Mouse (Mus musculus) bone marrow, adult 2 months (tissue): ENCODE measurements around the gene Hspd1. TPM values are rescaled to one million over a fixed set of nuclear protein-coding genes. Genes with fewer than 3 reads are reported as not detected.

Experiments
- H3K27ac ChIP-seq: fragments of 200-500 bp; 2 replicates; pipeline ENCODE4 v1.5.1; 2012; ENCODE audit warnings: low read depth, mild to moderate bottlenecking, control low read depth, inconsistent platforms, low read length; ENCODE audit not compliant: control insufficient read depth, poor library complexity, insufficient read depth
- H3K4me1 ChIP-seq: fragments of 200-500 bp; 2 replicates; pipeline ENCODE4 v1.6.1; 2011; ENCODE audit warnings: low read length; ENCODE audit not compliant: control insufficient read depth, insufficient read depth
- H3K4me3 ChIP-seq: fragments of 200-500 bp; replicated peaks from 2 replicates; pipeline ENCODE3; 2011; ENCODE audit warnings: mild to moderate bottlenecking, low read depth, low read length, control low read depth; ENCODE audit not compliant: control insufficient read depth
- CTCF ChIP-seq: fragments of 200-500 bp; IDR thresholded peaks from 2 replicates; pipeline ENCODE4 v1.5.1; 2011; ENCODE audit warnings: low read length, control low read depth; ENCODE audit not compliant: control insufficient read depth, insufficient read depth
- POLR2A ChIP-seq: fragments of 200-500 bp; IDR thresholded peaks from 2 replicates; pipeline ENCODE4 v1.6.1; 2011; ENCODE audit warnings: low read depth, mild to moderate bottlenecking, control low read depth, low read length, borderline replicate concordance; ENCODE audit not compliant: control insufficient read depth
- WGBS: fragments of 180-500 bp; shearing (Covaris S2); methylation state at CpG from one replicate; pipeline ENCODE4 v1.1.7; 2018; 5-methylcytosine and 5-hydroxymethylcytosine counted together
- polyA plus RNA-seq: library from polyadenylated mRNA; stranded (reverse); fragments of >200 nt; gene quantifications from 2 replicates; pipeline ENCODE4 v1.2.4, GENCODE M21; 2011; ENCODE audit warnings: low replicate concordance; ENCODE audit not compliant: missing spikeins, insufficient read depth, insufficient read length

The Hspd1 gene
- polyA plus RNA-seq, 1 experiment = 131 TPM

DNA sequence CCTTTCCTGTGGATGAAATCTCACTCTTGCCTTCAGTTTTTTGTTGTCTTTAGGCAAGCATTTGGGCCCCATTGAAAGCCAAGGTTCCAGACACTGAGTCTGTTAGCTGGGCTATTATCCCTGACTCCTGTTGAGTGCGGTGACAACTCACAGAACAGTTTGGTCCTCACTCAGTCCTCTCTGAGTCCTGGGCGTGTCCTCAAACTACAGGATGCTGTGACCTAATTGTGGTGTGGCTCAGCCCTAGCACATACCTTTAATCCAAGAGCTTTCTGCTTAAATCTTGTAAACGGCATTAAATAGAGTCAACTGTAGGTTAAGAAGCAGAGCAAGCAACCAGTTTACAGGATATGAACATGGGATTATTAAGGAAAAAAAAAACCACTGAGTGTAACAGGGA, 44.9 kb downstream of the Hspd1 start:
- TF ChIP-seq CTCF (no peak), POLR2A (no peak)

DNA sequence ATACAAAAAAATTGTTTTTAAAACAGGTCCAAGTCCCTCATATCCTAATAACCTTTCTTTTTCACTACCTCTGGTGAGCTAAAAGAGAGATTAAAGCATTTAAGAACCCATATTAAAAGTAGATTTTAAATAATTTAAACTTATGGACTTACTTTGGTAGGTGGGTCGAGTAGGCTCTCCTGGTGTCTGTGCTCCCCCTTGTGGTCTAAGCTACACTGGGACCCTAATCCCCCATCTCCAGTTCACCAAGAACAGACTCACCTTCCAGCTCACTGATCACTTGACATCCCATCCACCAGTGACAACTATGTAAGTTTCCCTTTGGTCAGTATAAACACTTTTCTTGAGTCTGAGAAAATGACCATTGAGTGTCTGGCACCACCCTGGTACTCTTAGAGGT, 45.8 kb downstream of the Hspd1 start:
- TF ChIP-seq CTCF (peak; percentile 41; the same call in 1 of the 2 replicates), POLR2A (no peak)
- 64% methylated on average over 1 of the region's 1 CpGs for WGBS

More for the DNA sequence above, 44.9 kb downstream of the Hspd1 start:
- Histone ChIP-seq H3K27ac (no peak overlapping the region), H3K4me1 (no peaks in the 10 kb centered on the region), H3K4me3 (no peak overlapping the region)
- WGBS = 73% methylated on average over 3 of the region's 3 CpGs

DNA sequence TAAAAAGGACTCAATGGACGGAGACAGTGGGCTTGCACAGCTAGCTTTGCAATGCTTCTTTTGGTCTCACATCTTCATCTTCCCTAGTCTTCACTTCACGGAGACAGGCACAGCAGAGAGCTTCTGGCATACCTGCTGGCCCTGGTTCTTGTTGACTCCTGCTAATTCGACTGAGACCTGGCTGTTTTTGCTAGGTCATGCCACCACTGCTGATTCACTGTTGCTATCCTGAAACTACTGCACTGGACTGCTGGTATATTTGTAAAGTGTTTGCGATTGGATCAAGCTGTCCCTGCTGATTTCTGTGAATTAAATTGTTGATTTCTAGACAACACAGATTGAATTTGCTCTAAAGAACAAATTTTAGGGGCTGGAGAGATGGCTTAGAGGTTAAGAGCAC, 46.4 kb downstream of the Hspd1 start:
- H3K4me3 ChIP-seq = no peak overlapping the region
- TF ChIP-seq CTCF (no peak), POLR2A (no peak)
- 79% methylated on average over 4 of the region's 4 CpGs for WGBS

More for the DNA sequence above, 45.8 kb downstream of the Hspd1 start:
- Histone ChIP-seq H3K4me1 (no peaks in the 10 kb centered on the region), H3K27ac (no peak overlapping the region), H3K4me3 (no peak overlapping the region)

DNA sequence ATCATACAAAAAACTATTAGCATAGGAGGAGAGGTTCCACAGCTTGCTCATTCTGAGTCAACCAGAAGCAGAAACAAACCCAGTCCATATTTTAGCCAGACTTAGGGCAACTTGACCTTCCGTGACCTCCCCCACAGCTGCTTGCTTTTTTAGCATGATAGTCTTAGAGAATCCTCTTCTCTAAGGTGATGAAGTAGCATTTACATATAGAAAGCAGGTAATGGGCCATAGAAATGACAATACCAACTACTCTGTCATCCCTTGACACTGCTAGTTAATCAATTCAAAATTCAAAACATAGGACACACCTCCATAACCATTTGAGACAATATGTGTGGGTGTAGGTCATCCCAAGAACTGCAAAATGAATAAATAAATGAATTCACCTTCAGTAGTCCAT, 48.1 kb downstream of the Hspd1 start:
- no peak overlapping the region for H3K27ac ChIP-seq
- H3K4me1 ChIP-seq = no peaks in the 10 kb centered on the region
- no peak for TF ChIP-seq CTCF
- no peak for TF ChIP-seq POLR2A
- H3K4me3 ChIP-seq = no peak overlapping the region
- WGBS = 91% methylated on average over 1 of the region's 1 CpGs

More for the DNA sequence above, 46.4 kb downstream of the Hspd1 start:
- Histone ChIP-seq H3K27ac (no peak overlapping the region), H3K4me1 (no peaks in the 10 kb centered on the region)

DNA sequence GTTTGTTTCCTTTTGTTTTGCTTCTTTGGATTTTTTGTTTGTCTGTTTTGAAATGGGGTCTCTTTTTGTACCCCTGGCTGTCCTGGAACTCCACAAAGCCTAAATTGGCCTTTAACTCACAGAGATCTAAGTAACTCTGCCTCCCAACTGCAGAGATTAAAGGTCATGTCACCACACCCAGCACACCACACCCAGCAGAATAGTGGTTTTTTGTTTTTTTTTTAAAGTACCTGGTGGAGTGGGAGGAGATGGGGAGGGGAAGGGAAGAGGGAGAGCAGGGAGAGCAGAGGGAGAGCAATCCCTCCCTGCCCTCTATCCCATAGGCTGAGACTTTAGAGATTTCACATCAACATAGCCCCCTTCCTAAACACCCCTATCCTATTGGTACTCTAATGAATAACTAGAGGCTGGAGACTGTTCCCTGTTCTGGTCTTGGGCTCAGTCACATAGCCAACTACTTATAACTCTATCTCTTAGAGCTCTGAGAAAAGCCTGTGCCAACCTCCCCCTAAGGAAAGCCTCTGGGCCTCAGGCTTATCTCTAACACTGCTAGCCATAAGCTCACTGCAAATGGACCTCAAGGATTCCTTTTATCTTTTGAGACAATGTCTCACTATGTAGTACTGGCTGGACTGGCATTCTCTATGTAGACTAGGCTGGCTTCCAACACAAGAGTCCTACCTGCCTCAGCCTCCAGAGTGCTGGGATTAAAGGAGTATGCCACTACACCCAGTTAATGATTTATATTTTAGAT, 56.8 kb downstream of the Hspd1 start:
- no peak for TF ChIP-seq POLR2A
- no peak for TF ChIP-seq CTCF

DNA sequence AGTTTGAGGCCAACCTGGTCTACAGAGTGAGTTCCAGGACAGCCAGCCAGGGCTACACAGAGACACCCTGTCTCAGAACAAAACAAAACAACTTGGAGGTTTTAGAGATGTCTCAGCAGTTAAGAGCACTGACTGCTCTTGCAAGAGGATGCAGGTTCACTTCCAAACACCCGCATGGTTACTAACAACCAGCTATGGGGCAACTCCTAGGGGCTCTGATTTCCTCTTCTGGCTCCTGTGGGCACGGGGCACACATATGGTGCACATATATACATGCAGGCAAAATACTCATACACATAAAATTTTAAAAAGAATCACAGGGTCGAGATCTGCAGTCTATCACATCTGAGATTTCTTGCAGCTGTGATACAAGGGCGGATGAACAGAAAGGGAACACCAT, 58.6 kb downstream of the Hspd1 start:
- Histone ChIP-seq H3K27ac (peak overlapping the region; percentile 79; the same call in 1 of the 2 replicates), H3K4me1 (peaks cover 3% of the 10 kb centered on the region; the same call in 1 of the 2 replicates), H3K4me3 (peak overlapping the region; percentile 77)
- 25% methylated on average over 4 of the region's 4 CpGs for whole genome bisulfite sequencing
- no peak for TF ChIP-seq POLR2A
- TF ChIP-seq CTCF = no peak

More for the DNA sequence above, 56.8 kb downstream of the Hspd1 start:
- H3K27ac ChIP-seq = no peak overlapping the region
- H3K4me1 ChIP-seq = peaks cover 3% of the 10 kb centered on the region; the same call in 1 of the 2 replicates
- H3K4me3 ChIP-seq = no peak overlapping the region

DNA sequence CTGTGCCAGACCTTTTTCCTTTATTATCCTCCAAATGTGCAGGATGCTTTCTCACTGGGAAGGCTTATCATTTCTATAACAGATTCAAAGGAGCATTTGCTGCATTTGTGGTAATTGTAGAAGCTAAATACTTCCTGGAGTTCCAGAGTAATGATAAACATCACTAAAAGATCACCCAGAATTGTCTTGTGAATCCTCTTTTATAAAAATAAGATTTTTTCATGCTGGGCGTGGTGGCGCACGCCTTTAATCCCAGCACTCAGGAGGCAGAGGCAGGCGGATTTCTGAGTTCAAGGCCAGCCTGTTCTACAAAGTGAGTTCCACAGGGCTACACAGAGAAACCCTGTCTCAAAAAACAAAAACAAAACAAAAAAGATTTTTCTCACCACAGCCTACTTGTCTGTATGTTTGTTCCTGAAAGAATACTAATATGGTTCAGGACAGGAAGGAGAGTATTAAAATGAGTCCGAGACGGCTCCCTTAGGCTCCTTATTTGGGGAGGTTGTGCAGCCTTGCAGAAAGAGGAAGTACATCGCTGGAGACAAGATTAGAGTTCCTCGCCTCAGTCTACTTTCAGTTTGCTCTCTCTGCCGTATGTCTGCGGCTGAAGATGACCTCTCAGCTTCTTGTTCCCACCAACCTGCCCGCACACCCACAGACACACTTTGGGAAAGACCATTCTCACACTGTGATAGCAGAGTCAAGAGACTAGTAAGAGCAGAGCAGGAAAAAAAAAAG, 59.4 kb downstream of the Hspd1 start:
- TF ChIP-seq CTCF (no peak), POLR2A (no peak)
- peak overlapping the region; percentile 79; the same call in 1 of the 2 replicates for H3K27ac ChIP-seq
- H3K4me3 ChIP-seq = peak overlapping the region; percentile 77
- peaks cover 3% of the 10 kb centered on the region; the same call in 1 of the 2 replicates for H3K4me1 ChIP-seq
- WGBS = 17% methylated on average over 11 of the region's 11 CpGs

DNA sequence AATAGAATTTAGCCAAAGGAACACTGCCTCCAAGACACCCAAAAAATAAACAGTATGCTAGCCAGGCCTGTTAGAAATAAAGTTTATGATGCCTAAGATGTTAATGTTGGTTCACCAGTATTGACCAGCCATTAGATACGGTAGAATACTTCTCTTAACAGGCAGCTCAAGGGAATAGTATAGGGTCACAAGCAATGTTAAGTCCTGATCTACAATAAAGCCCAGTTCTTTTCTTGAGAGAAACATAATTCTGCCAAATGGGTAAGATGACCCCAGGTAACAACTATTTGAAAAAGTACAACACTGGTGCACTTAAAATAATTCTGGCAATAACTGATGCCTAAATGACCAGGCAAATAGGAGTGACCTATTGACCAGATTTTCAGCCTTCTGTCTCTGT, 60.1 kb downstream of the Hspd1 start:
- peaks cover 4% of the 10 kb centered on the region; the same call in 1 of the 2 replicates for H3K4me1 ChIP-seq
- TF ChIP-seq POLR2A (no peak), CTCF (no peak)
- 82% methylated on average over 1 of the region's 1 CpGs for WGBS
- H3K4me3 ChIP-seq = no peak overlapping the region
- no peak overlapping the region; the same call in 1 of the 2 replicates for H3K27ac ChIP-seq

Other genes with a start within 250 kb of the Hspd1 start
- gene Ankrd44, start 161.9 kb downstream of the Hspd1 start, polyA plus RNA-seq = 12.1 and 47.3 TPM in 2 replicates
- gene Sf3b1, start 60.8 kb downstream of the Hspd1 start, polyA plus RNA-seq = 73.5 and 113 TPM in 2 replicates
- gene Coq10b, start 35.5 kb downstream of the Hspd1 start, polyA plus RNA-seq = 4.1 and 9.9 TPM in 2 replicates
- gene Hspe1, start 111 bp downstream of the Hspd1 start, polyA plus RNA-seq = 116 and 218 TPM in 2 replicates
- gene Mob4, start 43.0 kb upstream of the Hspd1 start, polyA plus RNA-seq = 15.2 and 20.8 TPM in 2 replicates
- gene Rftn2, start 138.5 kb upstream of the Hspd1 start, polyA plus RNA-seq = 0.95 and 1.7 TPM in 2 replicates
- gene Mars2, start 148.9 kb upstream of the Hspd1 start, polyA plus RNA-seq = 1.4 and 1.5 TPM in 2 replicates